Mouse (Mus musculus): ENCODE measurements around the gene Vamp9.

GRCm38 (mm10) chr5:99882441-99882840, 23.6 kb upstream of the Vamp9 start:
- TF ChIP-seq CTCF (IDR thresholded peaks at IDR 0.05; ENCODE audit: control insufficient read depth, insufficient read depth, insufficient read length) (no peak), USF1 (IDR thresholded peaks at IDR 0.05; ENCODE audit: low read depth) (no peak), MYOD1 (IDR thresholded peaks at IDR 0.05; ENCODE audit: control insufficient read depth, insufficient read length, low read depth) (no peak), MAX (IDR thresholded peaks at IDR 0.05) (no peak), MYOG (IDR thresholded peaks at IDR 0.05; ENCODE audit: control insufficient read depth, extremely low read depth, insufficient read length) (no peak), CEBPB (IDR thresholded peaks at IDR 0.05; ENCODE audit: low read depth) (no peak), FOSL1 (IDR thresholded peaks at IDR 0.05; ENCODE audit: insufficient read depth, low read length, poor library complexity, severe bottlenecking) (no peak)
